Comparison of ENCODE assay signal across 8 mouse cellular contexts in the genomic region with DNA sequence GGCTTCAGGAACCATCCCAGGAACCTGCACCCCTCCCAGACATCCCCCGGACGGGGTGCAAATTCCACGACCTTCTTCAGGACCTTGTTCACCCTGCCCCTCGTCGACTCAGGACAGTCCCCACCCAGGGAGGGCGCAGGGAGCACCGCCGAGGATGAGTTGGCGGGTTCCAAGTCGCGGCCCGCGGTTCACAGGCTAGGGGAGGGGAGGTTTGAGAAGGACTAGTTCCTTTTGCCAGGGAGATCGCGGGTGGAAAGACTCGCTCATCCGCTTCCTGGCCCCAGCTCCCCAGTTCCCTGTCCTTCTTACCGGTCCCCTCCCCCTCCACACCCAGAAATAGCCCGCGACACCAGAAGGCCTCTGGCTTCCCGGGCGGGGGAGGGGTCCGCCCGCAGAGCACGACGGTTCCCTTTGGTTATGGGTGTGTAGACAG. TPM values are rescaled to one million over a fixed set of nuclear protein-coding genes. Genes with fewer than 3 reads are reported as not detected.
DNase-seq lines count a peak whose midpoint lies in the region; ATAC-seq and TF ChIP-seq lines count a peak whose summit lies in the region.

Gene Fam19a3, minus strand, starts transcription at position 370 of the 433 bp plus-strand sequence.

- peak within 1 kb of the TSS; percentile 52 for H3K4me3 ChIP-seq in lung, embryonic 14.5 days (ENCODE audit: low read depth, low read length)

- H3K27me3 ChIP-seq in Patski, result no peaks in the 10 kb centered on the region
- H3K27me3 ChIP-seq in lung, embryonic 14.5 days (ENCODE audit: insufficient read depth, low read length), result peaks cover 72% of the 10 kb centered on the region

- TF ChIP-seq CTCF in Patski (IDR thresholded peaks at IDR 0.05), result no peak
- no peak for TF ChIP-seq CTCF in lung, embryonic 14.5 days (IDR thresholded peaks at IDR 0.05; ENCODE audit: low read depth)

- DNase-seq in CD4-positive helper T cell, adult 2 months (ENCODE audit: low read depth, low spot score), result peak; percentile 72
- DNase-seq in Patski (ENCODE audit: low read depth, low spot score), result no peak
- DNase-seq in gastrocnemius, adult 8-10 months (ENCODE audit: low spot score in 2 of 2), result peak; percentile 77 to 79
- no peak for DNase-seq in lung, embryonic 14.5 days
- DNase-seq in retina, postnatal 1 day, result peak; percentile 43
- DNase-seq in urinary bladder, postnatal 10 days (ENCODE audit: low spot score), result no peak
- no peak for DNase-seq in right cerebral cortex, postnatal 36 days (ENCODE audit: low spot score in 2 of 2)

- H3K9me3 ChIP-seq in lung, embryonic 14.5 days (ENCODE audit: low read depth, low read length), result no peaks in the 10 kb centered on the region

- H3K4me2 ChIP-seq in lung, embryonic 14.5 days, result peak within 1 kb of the TSS; percentile 97

- no peaks in the 10 kb centered on the region for H3K36me3 ChIP-seq in lung, embryonic 14.5 days (ENCODE audit: insufficient read depth)

- H3K4me1 ChIP-seq in lung, embryonic 14.5 days (ENCODE audit: insufficient read depth), result peaks cover 6% of the 10 kb centered on the region; the same call in 1 of the 2 replicates

- peak within 1 kb of the TSS; percentile 49 for H3K9ac ChIP-seq in lung, embryonic 14.5 days

- POLR2A ChIA-PET in Patski (lab: Charles Lee), result interaction anchor here (1.3 kb wide), 1 partner anchor 36 kb away, joined by 5 read pairs; the partner anchor contains the start of gene Mov10

- H3K27ac ChIP-seq in lung, embryonic 14.5 days (ENCODE audit: low read depth), result no peak within 1 kb of the TSS; the same call in 1 of the 2 replicates

- 2% methylated on average over 26 of the region's 26 CpGs for WGBS in lung, embryonic 14.5 days

- peak; percentile 3 for ATAC-seq in Patski
- peak; percentile 32 for ATAC-seq in inflammation-experienced regulatory T-cells, adult 6 months
- peak; percentile 10; the same call in 1 of the 2 replicates for ATAC-seq in lung, embryonic 14.5 days (ENCODE audit: insufficient read depth)

- CTCF ChIA-PET in Patski (lab: Charles Lee), result interaction anchor here (3.1 kb wide), 1 partner anchor 23 kb away, joined by 10 read pairs; no protein-coding TSS in a partner anchor

- in situ Hi-C loops in Patski (cut with MboI; ENCODE audit: low pct_unique_long_range_greater_than_20kb), result no loop called here

RNA-seq across cellular contexts. Expression of gene Fam19a3, which starts in this region (rescaled TPM):
- 0.32 TPM for polyA plus RNA-seq in Patski (2021)
- 1 to 10 TPM; 1.9 to 3.2 (median 2.6) TPM for total RNA-seq in gastrocnemius, adult 8-10 months (2022)
- 1 to 10 TPM in 1 of 3 experiments, under 1 TPM in 2; 0.40 to 1.5 (median 0.50) TPM for polyA plus RNA-seq in inflammation-experienced regulatory T-cells, adult 6 months (2017; shearing (Covaris generic))
- 0.07 TPM in 1 of 2 replicates, not detected in the other for polyA plus RNA-seq in lung, embryonic 14.5 days (2014; fragmentation: Nextera tagmentation; extraction: Ambion mirVana)

Comparison
In these comparisons a context has a peak if more than half of its experiments do, and no peak if none do; other contexts are left out.
1. Peak in ATAC-seq in Patski; RNA of the gene not detected or under 1 TPM.
2. Peak in ATAC-seq, H3K4me3 ChIP-seq, H3K9ac ChIP-seq and H3K4me2 ChIP-seq in lung, embryonic 14.5 days; RNA of the gene not detected or under 1 TPM.
3. DNase-seq: peak in CD4-positive helper T cell, adult 2 months (single experiment), gastrocnemius, adult 8-10 months (2 of 2) and retina, postnatal 1 day (single experiment); none in Patski (single experiment), lung, embryonic 14.5 days (single experiment), urinary bladder, postnatal 10 days (single experiment) and right cerebral cortex, postnatal 36 days (0 of 2).
4. Peak in every context shown above with its lines, with median percentiles within 50 percentile points of each other: ATAC-seq.